Mouse (Mus musculus) lung, postnatal 0 days (tissue): Measurements from ENCODE around the gene B4gat1. TPM values are rescaled to one million over a fixed set of nuclear protein-coding genes. Genes with fewer than 3 reads are reported as not detected.

Source experiments
- ATAC-seq: fragments of 200-750 bp; cut with Nextera tagmentation; 2 replicates; pipeline ENCODE4 v1.8.0; 2017; ENCODE audit warnings: moderate library complexity
- DNase-seq: peaks from one replicate; pipeline ENCODE4 v3.0.0-alpha.2; 2016; ENCODE audit warnings: low spot score
- H3K27ac ChIP-seq: fragments of 300-500 bp; sonication (generic); 2 replicates; pipeline ENCODE4 v1.5.1; 2014; ENCODE audit warnings: antibody characterized with exemption, mild to moderate bottlenecking, low read length, mixed read lengths
- H3K27me3 ChIP-seq: fragments of 300-500 bp; sonication (generic); replicated peaks from 2 replicates; pipeline ENCODE4 v1.6.1; 2014; ENCODE audit warnings: low read length, mixed read lengths; ENCODE audit not compliant: insufficient read depth
- H3K36me3 ChIP-seq: fragments of 300-500 bp; sonication (generic); 2 replicates; pipeline ENCODE4 v1.6.1; 2014; ENCODE audit warnings: low read length, mixed read lengths; ENCODE audit not compliant: insufficient read depth
- H3K4me1 ChIP-seq: fragments of 300-500 bp; sonication (generic); 2 replicates; pipeline ENCODE4 v1.6.1; 2014; ENCODE audit warnings: antibody characterized with exemption, low read depth, low read length, mixed read lengths; ENCODE audit not compliant: insufficient read depth
- H3K4me2 ChIP-seq: fragments of 300-500 bp; sonication (generic); replicated peaks from 2 replicates; pipeline ENCODE4 v1.6.1; 2014; ENCODE audit warnings: low read depth, mild to moderate bottlenecking, low read length, moderate library complexity, mixed read lengths
- H3K4me3 ChIP-seq: fragments of 300-500 bp; sonication (generic); 2 replicates; pipeline ENCODE4 v1.5.1; 2014; ENCODE audit warnings: low read depth, low read length
- H3K9ac ChIP-seq: fragments of 300-500 bp; sonication (generic); replicated peaks from 2 replicates; pipeline ENCODE4 v1.6.1; 2014; ENCODE audit warnings: low read depth, mild to moderate bottlenecking
- H3K9me3 ChIP-seq: fragments of 300-500 bp; sonication (generic); 2 replicates; pipeline ENCODE4 v1.6.1; 2016; ENCODE audit warnings: low read length, mixed read lengths
- CTCF ChIP-seq: IDR thresholded peaks from 2 replicates; pipeline ENCODE4 v1.5.1; 2016; ENCODE audit warnings: antibody characterized with exemption, mild to moderate bottlenecking
- EP300 ChIP-seq: IDR thresholded peaks from 2 replicates; pipeline ENCODE4 v1.6.1; 2016; ENCODE audit warnings: antibody characterized with exemption, mild to moderate bottlenecking, control low read depth
- WGBS: fragments of 180-500 bp; shearing (Covaris S2); extraction: QIAGEN DNeasy Blood & Tissue Kit; methylation state at CpG from one replicate; pipeline ENCODE4 v1.1.7; 2014; 5-methylcytosine and 5-hydroxymethylcytosine counted together
- polyA plus RNA-seq: library from polyadenylated mRNA; unstranded; fragments of >200 nt; fragmentation: Nextera tagmentation; extraction: Ambion mirVana; gene quantifications from 2 replicates; pipeline ENCODE4 v1.2.1, GENCODE M21; 2015

B4gat1 gene
- polyA plus RNA-seq, 1 experiment from 2014 or later, result 33.8 TPM

- H3K4me3 ChIP-seq, result no peak overlapping the region
- no peaks in the 10 kb centered on the region for H3K9me3 ChIP-seq
- H3K4me2 ChIP-seq, result no peak overlapping the region
- H3K27me3 ChIP-seq, result no peaks in the 10 kb centered on the region
- ATAC-seq, result no peak
- H3K27ac ChIP-seq, result no peak overlapping the region
- DNase-seq, result no peak
- no peaks in the 10 kb centered on the region for H3K36me3 ChIP-seq
- TF ChIP-seq CTCF, result no peak
- TF ChIP-seq EP300, result no peak
- no peaks in the 10 kb centered on the region for H3K4me1 ChIP-seq
- no peak overlapping the region for H3K9ac ChIP-seq
- 42% methylated on average over 8 of the region's 8 CpGs for WGBS
Observed at GRCm38 (mm10) chr19:5013138-5013537, 25.5 kb upstream of the B4gat1 start.

GRCm38 (mm10) chr19:5014961-5015398 is 23.6 kb upstream of the B4gat1 start:
- Histone ChIP-seq H3K9ac (no peak overlapping the region), H3K27ac (no peak overlapping the region), H3K9me3 (no peaks in the 10 kb centered on the region), H3K4me2 (no peak overlapping the region), H3K27me3 (no peaks in the 10 kb centered on the region), H3K36me3 (no peaks in the 10 kb centered on the region), H3K4me1 (no peaks in the 10 kb centered on the region), H3K4me3 (no peak overlapping the region)
- no peak for ATAC-seq
- WGBS, result 13% methylated on average over 8 of the region's 8 CpGs
- TF ChIP-seq CTCF (peak; percentile 63), EP300 (no peak)
- peak; percentile 68 for DNase-seq

DNA sequence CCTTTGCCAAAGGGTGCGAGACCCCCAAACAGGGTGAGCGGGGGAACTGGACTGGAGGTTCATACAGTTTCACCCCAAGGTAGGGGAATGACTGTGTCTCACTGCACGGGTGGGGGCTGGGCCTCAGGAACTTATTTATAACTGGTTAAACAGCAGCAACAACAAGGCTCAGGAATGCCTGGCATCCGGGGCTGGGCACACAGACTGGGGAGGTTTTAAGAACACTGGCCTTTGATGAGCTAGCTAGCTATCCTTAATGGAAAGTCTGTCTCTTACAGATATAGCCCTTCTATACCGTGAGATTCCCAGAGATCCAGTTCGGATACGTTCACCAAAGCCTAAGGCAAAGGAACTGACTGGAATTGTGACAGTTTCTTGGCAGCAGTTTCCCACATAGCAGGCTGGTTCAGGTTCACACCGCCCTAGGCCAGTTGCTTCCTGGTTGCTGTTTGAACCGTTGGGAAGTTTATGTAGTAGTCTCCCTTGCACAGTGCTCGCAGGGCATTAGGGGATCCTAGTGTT is 22.3 kb upstream of the B4gat1 start:
- H3K4me1 ChIP-seq, result no peaks in the 10 kb centered on the region
- DNase-seq (peak; percentile 64), ATAC-seq (peak; percentile 84)
- TF ChIP-seq CTCF (no peak), EP300 (no peak; the same call in 1 of the 2 replicates)
- H3K9ac ChIP-seq, result no peak overlapping the region
- H3K4me2 ChIP-seq, result peak overlapping the region; percentile 27; the same call in 1 of the 2 replicates
- no peaks in the 10 kb centered on the region for H3K36me3 ChIP-seq
- peak overlapping the region; percentile 38; the same call in 1 of the 2 replicates for H3K27ac ChIP-seq
- 19% methylated on average over 10 of the region's 10 CpGs for WGBS
- H3K9me3 ChIP-seq, result no peaks in the 10 kb centered on the region
- H3K4me3 ChIP-seq, result no peak overlapping the region
- H3K27me3 ChIP-seq, result no peaks in the 10 kb centered on the region

- H3K9ac ChIP-seq, result no peak overlapping the region
- peak overlapping the region; percentile 38; the same call in 1 of the 2 replicates for H3K27ac ChIP-seq
- peak overlapping the region; percentile 27; the same call in 1 of the 2 replicates for H3K4me2 ChIP-seq
- whole genome bisulfite sequencing, result 24% methylated on average over 12 of the region's 12 CpGs
- H3K4me1 ChIP-seq, result no peaks in the 10 kb centered on the region
- H3K36me3 ChIP-seq, result no peaks in the 10 kb centered on the region
- ATAC-seq, result peak; percentile 74
- H3K9me3 ChIP-seq, result no peaks in the 10 kb centered on the region
- peak; percentile 88 for DNase-seq
- no peak overlapping the region for H3K4me3 ChIP-seq
- H3K27me3 ChIP-seq, result no peaks in the 10 kb centered on the region
- TF ChIP-seq EP300 (no peak), CTCF (peak; percentile 84)
Observed at GRCm38 (mm10) chr19:5016782-5017181, 21.8 kb upstream of the B4gat1 start.

DNA sequence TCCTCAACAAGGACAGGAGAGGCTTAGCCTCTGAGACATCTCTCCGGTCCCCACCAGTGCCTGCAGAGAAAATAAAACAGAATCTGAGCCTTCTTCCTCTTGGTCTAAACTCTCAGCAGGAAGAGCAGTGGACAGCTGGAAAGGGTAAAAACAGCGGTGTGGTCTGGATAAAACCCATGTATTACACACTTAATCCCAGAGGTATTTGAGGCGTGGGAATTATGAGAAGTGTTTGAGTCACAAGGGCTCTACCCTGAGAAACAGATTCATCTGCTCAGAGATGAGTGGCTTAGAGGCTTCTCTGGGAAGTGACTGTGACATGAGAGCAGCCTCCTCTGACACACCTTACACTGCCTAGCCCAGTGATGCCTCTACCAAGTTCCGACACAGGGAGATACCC is 21.0 kb upstream of the B4gat1 start:
- DNase-seq, result no peak
- Histone ChIP-seq H3K4me2 (no peak overlapping the region), H3K9ac (no peak overlapping the region), H3K4me1 (no peaks in the 10 kb centered on the region), H3K27me3 (no peaks in the 10 kb centered on the region), H3K36me3 (no peaks in the 10 kb centered on the region), H3K4me3 (no peak overlapping the region), H3K27ac (no peak overlapping the region), H3K9me3 (no peaks in the 10 kb centered on the region)
- TF ChIP-seq EP300 (no peak), CTCF (no peak)
- no peak for ATAC-seq
- WGBS, result 68% methylated on average over 4 of the region's 4 CpGs

- Histone ChIP-seq H3K4me1 (no peaks in the 10 kb centered on the region), H3K4me2 (no peak overlapping the region), H3K27ac (no peak overlapping the region), H3K9ac (no peak overlapping the region), H3K27me3 (no peaks in the 10 kb centered on the region), H3K4me3 (no peak overlapping the region), H3K36me3 (no peaks in the 10 kb centered on the region), H3K9me3 (no peaks in the 10 kb centered on the region)
- 79% methylated on average over 3 of the region's 3 CpGs for WGBS
- no peak for DNase-seq
- no peak for ATAC-seq
- TF ChIP-seq EP300 (no peak), CTCF (no peak)
Observed at GRCm38 (mm10) chr19:5018191-5018590, 20.4 kb upstream of the B4gat1 start.

GRCm38 (mm10) chr19:5021416-5021815 is 17.2 kb upstream of the B4gat1 start:
- DNase-seq, result no peak
- 75% methylated on average over 2 of the region's 2 CpGs for WGBS
- Histone ChIP-seq H3K4me3 (no peak overlapping the region), H3K9ac (no peak overlapping the region), H3K27ac (no peak overlapping the region), H3K36me3 (no peaks in the 10 kb centered on the region), H3K4me1 (no peaks in the 10 kb centered on the region), H3K27me3 (no peaks in the 10 kb centered on the region), H3K9me3 (no peaks in the 10 kb centered on the region), H3K4me2 (no peak overlapping the region)
- ATAC-seq, result no peak
- TF ChIP-seq EP300 (no peak), CTCF (no peak)
